Mouse (Mus musculus): ENCODE data around the gene Ccdc73. TPM values are rescaled to one million over a fixed set of nuclear protein-coding genes. Genes with fewer than 3 reads are reported as not detected.
"Not testable (repeated sequence)": the region's sequence is repeated elsewhere in the genome, so short reads cannot be mapped to it uniquely, and the experiment has no call there.

Ccdc73 gene
- polyA plus RNA-seq, 2 experiments, result 4.5 to 7.1 TPM

DNA sequence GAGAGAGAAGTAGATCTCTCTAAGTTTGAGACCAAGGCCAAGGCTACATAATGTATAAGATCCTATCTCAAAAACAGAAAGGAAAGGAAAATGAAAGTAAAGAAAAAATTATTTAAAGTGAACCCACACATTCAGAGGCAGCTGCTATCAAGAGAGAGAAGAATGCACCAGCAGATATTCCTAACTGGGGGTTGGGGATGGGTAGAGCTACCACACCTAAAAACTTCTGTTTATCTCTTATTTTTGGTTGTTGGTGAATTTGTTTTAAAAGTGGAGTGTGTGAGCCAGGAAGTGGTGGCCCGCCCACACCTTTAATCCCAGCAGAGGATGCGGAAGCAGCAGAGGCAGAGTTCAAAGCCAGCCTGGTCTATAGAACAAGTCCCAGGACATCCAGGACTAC is 154.2 kb downstream of the Ccdc73 start:
- no peak for TF ChIP-seq POLR2A (IDR thresholded peaks at IDR 0.05; ENCODE audit: borderline replicate concordance, extremely low read depth, insufficient read depth, insufficient read length)
- WGBS, result 90% methylated on average over 2 of the region's 2 CpGs
- Histone ChIP-seq H3K27me3 (ENCODE audit: control insufficient read depth, insufficient read depth, low read length) (no peaks in the 10 kb centered on the region), H3K9ac (ENCODE audit: low read depth, low read length, severe bottlenecking) (no peak overlapping the region), H3K27ac (replicated peaks; ENCODE audit: low read depth, low read length) (no peak overlapping the region), H3K4me2 (replicated peaks; ENCODE audit: low read depth, low read length, severe bottlenecking) (no peak overlapping the region), H3K4me3 (replicated peaks; ENCODE audit: low read length) (no peak overlapping the region), H3K4me1 (ENCODE audit: control insufficient read depth, insufficient read depth, low read length) (peaks cover 2% of the 10 kb centered on the region; the same call in 1 of the 2 replicates), H3K9me3 (ENCODE audit: control insufficient read depth, low read length) (no peaks in the 10 kb centered on the region), H3K36me3 (ENCODE audit: control insufficient read depth, insufficient read depth, low read length) (no peaks in the 10 kb centered on the region)
- DNase-seq (ENCODE audit: low spot score) (no peak), ATAC-seq (ENCODE audit: low FRiP score, low read depth) (no peak)

DNA sequence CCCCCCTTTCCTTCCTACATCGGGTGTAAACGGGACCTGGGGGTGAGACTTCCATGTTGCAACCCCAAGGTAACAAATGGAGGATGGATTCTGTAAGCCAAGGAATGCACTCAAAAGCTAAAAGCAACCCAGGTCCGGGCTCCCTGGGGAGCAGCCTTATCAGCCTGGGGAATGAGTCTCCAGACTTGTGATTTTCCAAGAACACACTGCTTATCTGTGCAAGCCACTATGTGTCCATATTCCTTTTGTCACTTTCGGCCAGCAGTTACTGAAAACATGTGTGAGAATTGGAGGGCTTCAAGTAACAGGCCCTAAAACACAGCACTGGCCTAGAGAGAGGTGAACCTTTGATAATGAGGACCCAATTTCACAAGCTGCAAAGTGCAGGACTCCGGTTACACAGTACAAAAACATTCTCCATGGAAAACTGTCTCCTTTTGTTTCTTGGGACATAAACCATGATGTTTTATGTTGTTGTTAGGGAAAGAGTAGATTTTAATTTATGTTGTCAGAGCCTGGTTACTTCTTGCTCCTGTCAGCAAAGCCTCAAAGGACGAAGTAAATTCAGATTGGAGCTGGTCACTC is 155.5 kb downstream of the Ccdc73 start:
- Histone ChIP-seq H3K9me3 (ENCODE audit: control insufficient read depth, low read length) (no peaks in the 10 kb centered on the region), H3K9ac (ENCODE audit: low read depth, low read length, severe bottlenecking) (no peak overlapping the region), H3K36me3 (ENCODE audit: control insufficient read depth, insufficient read depth, low read length) (no peaks in the 10 kb centered on the region), H3K4me1 (ENCODE audit: control insufficient read depth, insufficient read depth, low read length) (no peaks in the 10 kb centered on the region), H3K4me2 (replicated peaks; ENCODE audit: low read depth, low read length, severe bottlenecking) (no peak overlapping the region), H3K4me3 (replicated peaks; ENCODE audit: low read length) (no peak overlapping the region), H3K27me3 (ENCODE audit: control insufficient read depth, insufficient read depth, low read length) (no peaks in the 10 kb centered on the region), H3K27ac (replicated peaks; ENCODE audit: low read depth, low read length) (no peak overlapping the region)
- no peak for TF ChIP-seq POLR2A (IDR thresholded peaks at IDR 0.05; ENCODE audit: borderline replicate concordance, extremely low read depth, insufficient read depth, insufficient read length)
- ATAC-seq (ENCODE audit: low FRiP score, low read depth) (no peak; the same call in 1 of the 2 replicates), DNase-seq (ENCODE audit: low spot score) (no peak)
- WGBS, result 47% methylated on average over 6 of the region's 6 CpGs

GRCm38 (mm10) chr2:105023815-105024214 is 156.2 kb downstream of the Ccdc73 start:
- no peaks in the 10 kb centered on the region for H3K4me1 ChIP-seq (ENCODE audit: control insufficient read depth, insufficient read depth, low read length)
- H3K9ac ChIP-seq (ENCODE audit: low read depth, low read length, severe bottlenecking), result no peak overlapping the region
- H3K4me2 ChIP-seq (replicated peaks; ENCODE audit: low read depth, low read length, severe bottlenecking), result no peak overlapping the region
- H3K9me3 ChIP-seq (ENCODE audit: control insufficient read depth, low read length), result no peaks in the 10 kb centered on the region
- ATAC-seq (ENCODE audit: low FRiP score, low read depth) (no peak), DNase-seq (ENCODE audit: low spot score) (no peak)
- H3K27ac ChIP-seq (replicated peaks; ENCODE audit: low read depth, low read length), result no peak overlapping the region
- no peak for TF ChIP-seq POLR2A (IDR thresholded peaks at IDR 0.05; ENCODE audit: borderline replicate concordance, extremely low read depth, insufficient read depth, insufficient read length)
- H3K27me3 ChIP-seq (ENCODE audit: control insufficient read depth, insufficient read depth, low read length), result no peaks in the 10 kb centered on the region
- H3K36me3 ChIP-seq (ENCODE audit: control insufficient read depth, insufficient read depth, low read length), result no peaks in the 10 kb centered on the region
- WGBS, result 80% methylated on average over 4 of the region's 4 CpGs
- no peak overlapping the region for H3K4me3 ChIP-seq (replicated peaks; ENCODE audit: low read length)

DNA sequence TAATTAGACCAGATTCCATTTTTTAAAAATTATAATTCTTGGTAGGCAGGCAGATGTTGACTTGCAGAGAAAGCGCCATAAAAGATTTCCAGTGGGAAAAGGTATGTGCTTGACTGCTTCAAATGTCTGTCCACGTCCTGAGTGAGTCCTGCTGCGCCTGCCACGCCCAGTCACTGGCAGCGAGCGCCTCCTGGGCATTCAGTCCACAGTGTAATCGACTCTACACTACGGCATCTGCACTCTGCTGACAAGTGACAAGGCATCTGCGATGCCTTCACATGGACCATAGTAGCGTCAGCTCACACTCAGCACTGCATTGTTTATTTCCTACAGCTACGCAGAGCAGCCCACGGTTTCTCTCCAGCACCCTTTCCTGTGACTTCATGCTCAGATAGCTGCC is 158.0 kb downstream of the Ccdc73 start:
- 76% methylated on average over 12 of the region's 12 CpGs for WGBS
- H3K9ac ChIP-seq (ENCODE audit: low read depth, low read length, severe bottlenecking); H3K4me1 ChIP-seq (ENCODE audit: control insufficient read depth, insufficient read depth, low read length); H3K4me3 ChIP-seq (replicated peaks; ENCODE audit: low read length); H3K27ac ChIP-seq (replicated peaks; ENCODE audit: low read depth, low read length); DNase-seq (ENCODE audit: low spot score); ATAC-seq (ENCODE audit: low FRiP score, low read depth); H3K4me2 ChIP-seq (replicated peaks; ENCODE audit: low read depth, low read length, severe bottlenecking); H3K27me3 ChIP-seq (ENCODE audit: control insufficient read depth, insufficient read depth, low read length); H3K36me3 ChIP-seq (ENCODE audit: control insufficient read depth, insufficient read depth, low read length); H3K9me3 ChIP-seq (ENCODE audit: control insufficient read depth, low read length): not testable (repeated sequence)

DNA sequence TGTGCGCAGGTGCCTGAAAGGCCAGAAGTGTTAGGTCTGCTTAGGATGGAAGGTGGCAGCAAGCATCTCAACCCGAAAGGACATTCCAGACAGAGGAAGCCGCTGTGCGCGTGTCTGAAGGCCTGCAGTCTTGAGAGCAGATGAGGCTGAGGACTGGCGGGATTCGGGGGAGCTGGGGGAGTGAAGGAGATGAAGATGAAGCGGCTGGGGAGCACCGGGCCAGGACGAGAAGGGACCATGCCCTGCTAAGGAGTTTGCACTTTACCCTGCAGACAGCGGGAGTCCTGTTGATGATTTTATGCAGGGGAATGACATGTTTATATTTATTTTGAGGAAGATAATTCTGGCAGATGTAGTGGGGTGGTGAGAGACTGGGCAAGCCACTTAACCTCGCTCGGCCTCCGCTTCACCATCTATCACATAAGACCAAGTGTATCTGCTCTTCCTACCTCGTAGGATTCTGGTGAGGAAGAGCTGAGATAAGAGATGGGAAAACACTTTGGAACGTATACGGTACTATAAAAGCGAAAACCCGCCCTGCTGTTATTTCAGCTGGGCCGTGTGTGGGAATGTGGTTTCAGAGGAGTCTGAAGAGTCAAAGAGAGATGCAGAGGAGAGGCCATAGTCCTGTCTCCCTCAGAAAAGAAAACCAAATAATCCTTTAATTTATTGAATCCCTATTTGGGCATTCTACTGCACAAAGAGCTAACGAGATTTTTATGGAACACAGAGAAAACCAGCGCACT is 159.5 kb downstream of the Ccdc73 start:
- no peak for ATAC-seq (ENCODE audit: low FRiP score, low read depth)
- H3K4me1 ChIP-seq (ENCODE audit: control insufficient read depth, insufficient read depth, low read length), result no peaks in the 10 kb centered on the region
- WGBS, result 80% methylated on average over 22 of the region's 22 CpGs

More for the DNA sequence above, 159.5 kb downstream of the Ccdc73 start:
- no peaks in the 10 kb centered on the region for H3K9me3 ChIP-seq (ENCODE audit: control insufficient read depth, low read length)
- no peaks in the 10 kb centered on the region for H3K36me3 ChIP-seq (ENCODE audit: control insufficient read depth, insufficient read depth, low read length)
- no peak overlapping the region for H3K27ac ChIP-seq (replicated peaks; ENCODE audit: low read depth, low read length)
- no peak overlapping the region for H3K4me3 ChIP-seq (replicated peaks; ENCODE audit: low read length)
- no peak for DNase-seq (ENCODE audit: low spot score)
- H3K4me2 ChIP-seq (replicated peaks; ENCODE audit: low read depth, low read length, severe bottlenecking), result no peak overlapping the region
- no peak overlapping the region for H3K9ac ChIP-seq (ENCODE audit: low read depth, low read length, severe bottlenecking)
- no peak for TF ChIP-seq POLR2A (IDR thresholded peaks at IDR 0.05; ENCODE audit: borderline replicate concordance, extremely low read depth, insufficient read depth, insufficient read length)
- no peaks in the 10 kb centered on the region for H3K27me3 ChIP-seq (ENCODE audit: control insufficient read depth, insufficient read depth, low read length)

Data from limb, embryonic 14.5 days (tissue).